Mouse (Mus musculus) erythroblast, adult 5-6 weeks (primary cell): ENCODE measurements at regions not wholly inside any gene's neighbourhood (a gene's known extent, or its start where the extent isn't known, plus 50 kb on each side); places are given as distances from the start of the nearest gene placed in this dataset.

Source experiments
- ATAC-seq: replicated peaks from 2 replicates; pipeline ENCODE4 v1.8.0; 2016; ENCODE audit warnings: moderate number of reproducible peaks, mild to moderate bottlenecking, moderate TSS enrichment, inconsistent platforms; ENCODE audit not compliant: poor library complexity, low FRiP score, severe bottlenecking

GRCm38 (mm10) chr2:45681251-45681650, 564.1 kb upstream of the Zeb2 start:
- ATAC-seq, result no peak

GRCm38 (mm10) chr2:45679101-45679895, 562.1 kb upstream of the Zeb2 start:
- no peak for ATAC-seq

- ATAC-seq, result no peak
These were observed 561.5 kb upstream of the Zeb2 start for GRCm38 (mm10) chr2:45678685-45679084.

- no peak for ATAC-seq
These were observed 558.6 kb upstream of the Zeb2 start for GRCm38 (mm10) chr2:45675776-45676175.

GRCm38 (mm10) chr2:45656011-45656410, 538.8 kb upstream of the Zeb2 start:
- ATAC-seq, result no peak

- no peak for ATAC-seq
These were observed 537.5 kb upstream of the Zeb2 start for GRCm38 (mm10) chr2:45654693-45655092.

GRCm38 (mm10) chr2:45652977-45653376, 535.8 kb upstream of the Zeb2 start:
- ATAC-seq, result no peak

- no peak for ATAC-seq
These were observed 533.2 kb upstream of the Zeb2 start for GRCm38 (mm10) chr2:45650271-45650985.

GRCm38 (mm10) chr2:45647846-45648245, 530.7 kb upstream of the Zeb2 start:
- no peak for ATAC-seq

- no peak for ATAC-seq
These were observed 512.9 kb upstream of the Zeb2 start for GRCm38 (mm10) chr2:45630081-45630480.

GRCm38 (mm10) chr2:45629616-45630015, 512.4 kb upstream of the Zeb2 start:
- no peak for ATAC-seq

- ATAC-seq, result no peak
These were observed 505.9 kb upstream of the Zeb2 start for GRCm38 (mm10) chr2:45623056-45623455.

- ATAC-seq, result no peak
These were observed 491.7 kb upstream of the Zeb2 start for GRCm38 (mm10) chr2:45608926-45609325.

GRCm38 (mm10) chr2:45607393-45607792, 490.2 kb upstream of the Zeb2 start:
- ATAC-seq, result no peak

GRCm38 (mm10) chr2:45601332-45601900, 484.2 kb upstream of the Zeb2 start:
- no peak for ATAC-seq

- no peak for ATAC-seq
These were observed 476.6 kb upstream of the Zeb2 start for GRCm38 (mm10) chr2:45593765-45594164.

- no peak for ATAC-seq
These were observed 473.8 kb upstream of the Zeb2 start for GRCm38 (mm10) chr2:45590980-45591379.

GRCm38 (mm10) chr2:45588248-45588647, 471.1 kb upstream of the Zeb2 start:
- no peak for ATAC-seq

- ATAC-seq, result no peak
These were observed 469.5 kb upstream of the Zeb2 start for GRCm38 (mm10) chr2:45586588-45587200.

- ATAC-seq, result no peak
These were observed 464.3 kb upstream of the Zeb2 start for GRCm38 (mm10) chr2:45581549-45581925.
